Mouse (Mus musculus) stomach, postnatal 0 days (tissue): Measurements from ENCODE around the gene Dytn. TPM values are rescaled to one million over a fixed set of nuclear protein-coding genes. Genes with fewer than 3 reads are reported as not detected.
"Not testable (repeated sequence)": the region's sequence is repeated elsewhere in the genome, so short reads cannot be mapped to it uniquely, and the experiment has no call there.

ENCODE experiments used
- ATAC-seq: fragments of 200-750 bp; cut with Nextera tagmentation; 2 replicates; pipeline ENCODE4 v1.8.0; 2017; ENCODE audit not compliant: low FRiP score, low TSS enrichment
- DNase-seq: peaks from one replicate; pipeline ENCODE4 v3.0.0-alpha.2; 2016; ENCODE audit warnings: low spot score
- H3K27ac ChIP-seq: fragments of 300-500 bp; sonication (generic); replicated peaks from 2 replicates; pipeline ENCODE4 v1.5.1; 2014; ENCODE audit warnings: mild to moderate bottlenecking, control low read depth
- H3K27me3 ChIP-seq: fragments of 300-500 bp; sonication (generic); 2 replicates; pipeline ENCODE4 v1.6.1; 2014; ENCODE audit warnings: low read length; ENCODE audit not compliant: control insufficient read depth, insufficient read depth
- H3K36me3 ChIP-seq: fragments of 300-500 bp; sonication (generic); 2 replicates; pipeline ENCODE4 v1.6.1; 2014; ENCODE audit warnings: low read length, mixed read lengths; ENCODE audit not compliant: control insufficient read depth, insufficient read depth
- H3K4me1 ChIP-seq: fragments of 300-500 bp; sonication (generic); replicated peaks from 2 replicates; pipeline ENCODE4 v1.6.1; 2014; ENCODE audit warnings: antibody characterized with exemption; ENCODE audit not compliant: control insufficient read depth, insufficient read depth
- H3K4me2 ChIP-seq: fragments of 300-500 bp; sonication (generic); replicated peaks from 2 replicates; pipeline ENCODE4 v1.6.1; 2014; ENCODE audit warnings: low read depth, mild to moderate bottlenecking, control low read depth, moderate library complexity
- H3K4me3 ChIP-seq: fragments of 300-500 bp; sonication (generic); 2 replicates; pipeline ENCODE4 v1.5.1; 2014; ENCODE audit warnings: low read depth, low read length, control low read depth
- H3K9ac ChIP-seq: fragments of 300-500 bp; sonication (generic); 2 replicates; pipeline ENCODE4 v1.6.1; 2014; ENCODE audit warnings: mild to moderate bottlenecking, low read length, control low read depth, mixed read lengths
- H3K9me3 ChIP-seq: fragments of 300-500 bp; sonication (generic); 2 replicates; pipeline ENCODE4 v1.6.1; 2016; ENCODE audit warnings: low read length; ENCODE audit not compliant: control insufficient read depth
- CTCF ChIP-seq: IDR thresholded peaks from 2 replicates; pipeline ENCODE4 v1.5.1; 2016; ENCODE audit warnings: antibody characterized with exemption, low read depth, mild to moderate bottlenecking, moderate library complexity
- EP300 ChIP-seq: optimal IDR thresholded peaks from 2 replicates; pipeline ENCODE3; 2016; ENCODE audit warnings: antibody characterized with exemption
- WGBS: fragments of 180-500 bp; shearing (Covaris S2); extraction: QIAGEN DNeasy Blood & Tissue Kit; methylation state at CpG from one replicate; pipeline ENCODE4 v1.1.7; 2014; 5-methylcytosine and 5-hydroxymethylcytosine counted together
- polyA plus RNA-seq: library from polyadenylated mRNA; unstranded; fragments of >200 nt; fragmentation: Nextera tagmentation; extraction: Ambion mirVana; gene quantifications from 2 replicates; pipeline ENCODE4 v1.2.1, GENCODE M21; 2015

Dytn gene
- polyA plus RNA-seq, 1 experiment from 2014 or later = not detected

DNA sequence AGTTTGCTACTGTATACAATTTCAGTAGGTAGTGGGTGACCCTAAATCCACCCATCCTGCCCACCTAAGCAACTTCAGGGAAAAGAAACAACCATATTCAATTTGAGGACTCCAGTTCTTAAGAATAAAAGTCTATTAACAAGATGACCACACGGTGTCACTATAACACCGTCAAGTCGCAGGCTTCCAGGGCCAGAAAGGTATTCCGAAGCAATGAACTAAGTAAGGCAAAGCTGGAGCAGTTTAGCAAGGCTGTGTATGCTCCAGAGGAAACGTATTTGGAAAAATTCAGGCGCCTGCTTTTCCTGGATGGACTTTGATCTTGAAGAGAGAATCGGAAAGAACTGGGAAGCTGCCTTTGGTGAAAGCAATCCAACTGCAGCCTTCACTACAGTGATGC is 27.1 kb downstream of the Dytn start:
- H3K4me3 ChIP-seq = no peak overlapping the region
- no peaks in the 10 kb centered on the region for H3K9me3 ChIP-seq
- H3K27me3 ChIP-seq = no peaks in the 10 kb centered on the region
- under 1% methylated on average over 7 of the region's 7 CpGs for WGBS
- ATAC-seq = no peak
- no peak overlapping the region for H3K27ac ChIP-seq
- DNase-seq = peak; percentile 50
- H3K36me3 ChIP-seq = no peaks in the 10 kb centered on the region
- no peak overlapping the region for H3K4me2 ChIP-seq
- H3K9ac ChIP-seq = no peak overlapping the region
- TF ChIP-seq CTCF (peak; percentile 89), EP300 (no peak)
- H3K4me1 ChIP-seq = no peaks in the 10 kb centered on the region

- 10% methylated on average over 6 of the region's 6 CpGs for WGBS
- ATAC-seq (no peak), DNase-seq (peak; percentile 48)
- TF ChIP-seq CTCF (peak; percentile 75), EP300 (no peak)
- Histone ChIP-seq H3K36me3 (no peaks in the 10 kb centered on the region), H3K27me3 (no peaks in the 10 kb centered on the region), H3K4me2 (no peak overlapping the region), H3K27ac (no peak overlapping the region), H3K4me3 (no peak overlapping the region), H3K4me1 (no peaks in the 10 kb centered on the region), H3K9me3 (no peaks in the 10 kb centered on the region), H3K9ac (no peak overlapping the region)
These were observed 28.7 kb downstream of the Dytn start for GRCm38 (mm10) chr1:63658016-63658415.

GRCm38 (mm10) chr1:63639921-63640320 is 46.8 kb downstream of the Dytn start:
- WGBS = 67% methylated on average over 6 of the region's 6 CpGs

GRCm38 (mm10) chr1:63630390-63630789 is 56.3 kb downstream of the Dytn start:
- H3K27ac ChIP-seq, H3K27me3 ChIP-seq, H3K4me3 ChIP-seq, H3K9ac ChIP-seq, DNase-seq, H3K4me1 ChIP-seq, H3K36me3 ChIP-seq, H3K9me3 ChIP-seq, ATAC-seq, H3K4me2 ChIP-seq: not testable (repeated sequence)

More at GRCm38 (mm10) chr1:63639921-63640320, 46.8 kb downstream of the Dytn start:
- Histone ChIP-seq H3K4me3 (no peak overlapping the region), H3K36me3 (no peaks in the 10 kb centered on the region), H3K27me3 (no peaks in the 10 kb centered on the region), H3K4me2 (no peak overlapping the region), H3K9me3 (no peaks in the 10 kb centered on the region), H3K4me1 (no peaks in the 10 kb centered on the region), H3K9ac (no peak overlapping the region), H3K27ac (no peak overlapping the region)
- no peak for ATAC-seq
- DNase-seq = no peak
- TF ChIP-seq CTCF (no peak), EP300 (no peak)

GRCm38 (mm10) chr1:63628211-63628610 is 58.5 kb downstream of the Dytn start:
- Histone ChIP-seq H3K4me1 (no peaks in the 10 kb centered on the region), H3K4me3 (no peak overlapping the region), H3K4me2 (no peak overlapping the region), H3K36me3 (no peaks in the 10 kb centered on the region), H3K9ac (no peak overlapping the region), H3K9me3 (no peaks in the 10 kb centered on the region), H3K27me3 (no peaks in the 10 kb centered on the region), H3K27ac (no peak overlapping the region)
- WGBS = 25% methylated on average over 2 of the region's 2 CpGs
- DNase-seq (no peak), ATAC-seq (no peak)
- no peak for TF ChIP-seq CTCF

DNA sequence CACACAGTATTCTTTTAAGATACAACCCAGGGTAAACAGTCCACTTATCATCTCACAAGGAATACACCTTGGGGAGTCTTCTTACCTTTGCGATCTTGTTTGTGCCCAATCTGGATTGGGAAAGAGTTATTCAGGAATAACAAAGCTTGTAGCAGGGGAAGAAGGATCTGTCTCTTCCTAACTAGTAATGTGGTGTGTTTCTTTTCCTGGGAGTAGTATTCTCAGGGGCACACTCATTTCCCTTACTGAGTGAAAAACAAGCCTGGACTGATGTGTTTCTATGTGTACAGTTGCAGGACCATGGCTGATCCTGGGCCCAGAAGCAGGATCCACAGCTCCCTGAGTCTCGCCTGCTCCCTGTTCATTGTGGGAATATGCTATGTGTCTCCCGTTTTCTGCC is 71.1 kb downstream of the Dytn start, which contains the start of gene Gm39653:
Gm39653 (plus strand) TSS at position 301 of the 400 bp plus-strand sequence.
- no peak within 1 kb of the TSS for H3K4me3 ChIP-seq
- no peak for TF ChIP-seq CTCF
- no peaks in the 10 kb centered on the region for H3K36me3 ChIP-seq

DNA sequence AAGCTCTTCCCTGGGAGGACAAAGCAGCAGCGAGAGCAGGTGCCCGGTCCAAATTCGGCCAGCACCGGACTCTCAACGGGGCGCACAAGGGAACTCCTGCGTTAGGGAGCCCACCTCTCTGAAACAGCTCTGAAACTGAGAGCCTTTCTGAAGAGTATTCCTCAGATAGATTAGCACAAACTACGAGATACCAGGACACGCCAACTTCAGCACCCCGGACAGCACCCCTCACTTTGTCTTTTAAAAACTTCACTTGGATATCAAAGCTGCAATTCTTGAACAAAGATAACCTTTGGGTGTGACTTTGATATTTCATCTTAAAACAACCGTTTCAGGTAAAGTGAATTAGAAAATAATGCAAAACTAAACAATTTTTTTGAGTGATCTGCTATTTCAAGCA is 72.1 kb downstream of the Dytn start:
- Histone ChIP-seq H3K9ac (no peak overlapping the region), H3K36me3 (no peaks in the 10 kb centered on the region), H3K4me1 (no peaks in the 10 kb centered on the region), H3K27me3 (no peaks in the 10 kb centered on the region), H3K9me3 (no peaks in the 10 kb centered on the region), H3K4me2 (no peak overlapping the region), H3K27ac (no peak overlapping the region), H3K4me3 (no peak overlapping the region)
- peak; percentile 51 for DNase-seq
- ATAC-seq = no peak
- TF ChIP-seq CTCF (no peak), EP300 (no peak)
- 3% methylated on average over 11 of the region's 11 CpGs for WGBS

More for the DNA sequence above, 71.1 kb downstream of the Dytn start, which contains the start of gene Gm39653:
- WGBS = 84% methylated on average over 3 of the region's 3 CpGs
- no peak within 1 kb of the TSS for H3K9ac ChIP-seq
- no peak within 1 kb of the TSS for H3K4me2 ChIP-seq
- H3K4me1 ChIP-seq = no peaks in the 10 kb centered on the region
- no peaks in the 10 kb centered on the region for H3K27me3 ChIP-seq
- H3K27ac ChIP-seq = no peak within 1 kb of the TSS
- ATAC-seq (no peak), DNase-seq (no peak)
- no peaks in the 10 kb centered on the region for H3K9me3 ChIP-seq
